Mouse (Mus musculus) activated CD4-positive, CD25-positive, alpha-beta regulatory T cell, adult 4 months (primary cell): ENCODE measurements at regions not wholly inside any gene's neighbourhood (a gene's known extent, or its start where the extent isn't known, plus 50 kb on each side); places are given as distances from the start of the nearest gene placed in this dataset.

Source experiments
- ATAC-seq: one replicate; pipeline ENCODE4 v1.8.0; 2017

- no peak for ATAC-seq
Observed at GRCm38 (mm10) chr2:137814945-137815344, 441.4 kb upstream of the Btbd3 start.

GRCm38 (mm10) chr2:137808401-137809230 lies 447.7 kb upstream of the Btbd3 start:
- no peak for ATAC-seq

- ATAC-seq, result no peak
Observed at GRCm38 (mm10) chr2:137807594-137808295, 448.6 kb upstream of the Btbd3 start.

- no peak for ATAC-seq
Observed at GRCm38 (mm10) chr2:137794841-137795240, 461.5 kb upstream of the Btbd3 start.

- ATAC-seq, result no peak
Observed at GRCm38 (mm10) chr2:137784091-137784490, 472.3 kb upstream of the Btbd3 start.

- no peak for ATAC-seq
Observed at GRCm38 (mm10) chr2:137777430-137777829, 478.9 kb upstream of the Btbd3 start.

GRCm38 (mm10) chr2:137764785-137765184 lies 491.6 kb upstream of the Btbd3 start:
- ATAC-seq, result no peak

- ATAC-seq, result no peak
Observed at GRCm38 (mm10) chr2:137759455-137759854, 496.9 kb upstream of the Btbd3 start.

GRCm38 (mm10) chr2:137758389-137758788 lies 498.0 kb upstream of the Btbd3 start:
- no peak for ATAC-seq

GRCm38 (mm10) chr2:137757231-137758212 lies 498.8 kb upstream of the Btbd3 start:
- no peak for ATAC-seq

- no peak for ATAC-seq
Observed at GRCm38 (mm10) chr2:137756220-137756619, 500.1 kb upstream of the Btbd3 start.

GRCm38 (mm10) chr2:137754481-137754880 lies 501.9 kb upstream of the Btbd3 start:
- ATAC-seq, result no peak

- no peak for ATAC-seq
Observed at GRCm38 (mm10) chr2:137732410-137732809, 524.0 kb upstream of the Btbd3 start.

- ATAC-seq, result no peak
Observed at GRCm38 (mm10) chr2:137730472-137730931, 525.9 kb upstream of the Btbd3 start.

- ATAC-seq, result no peak
Observed at GRCm38 (mm10) chr2:137729871-137730270, 526.5 kb upstream of the Btbd3 start.

- ATAC-seq, result no peak
Observed at GRCm38 (mm10) chr2:137729207-137729606, 527.2 kb upstream of the Btbd3 start.

- ATAC-seq, result no peak
Observed at GRCm38 (mm10) chr2:137723651-137724050, 532.7 kb upstream of the Btbd3 start.

- no peak for ATAC-seq
Observed at GRCm38 (mm10) chr2:137721767-137722424, 534.5 kb upstream of the Btbd3 start.

GRCm38 (mm10) chr2:137715891-137716290 lies 540.5 kb upstream of the Btbd3 start:
- ATAC-seq, result no peak

GRCm38 (mm10) chr2:137706528-137706988 lies 549.8 kb upstream of the Btbd3 start:
- ATAC-seq, result no peak

- no peak for ATAC-seq
Observed at GRCm38 (mm10) chr2:137705724-137706422, 550.5 kb upstream of the Btbd3 start.
